10 mouse cellular contexts compared by ENCODE assay signal in the genomic region with DNA sequence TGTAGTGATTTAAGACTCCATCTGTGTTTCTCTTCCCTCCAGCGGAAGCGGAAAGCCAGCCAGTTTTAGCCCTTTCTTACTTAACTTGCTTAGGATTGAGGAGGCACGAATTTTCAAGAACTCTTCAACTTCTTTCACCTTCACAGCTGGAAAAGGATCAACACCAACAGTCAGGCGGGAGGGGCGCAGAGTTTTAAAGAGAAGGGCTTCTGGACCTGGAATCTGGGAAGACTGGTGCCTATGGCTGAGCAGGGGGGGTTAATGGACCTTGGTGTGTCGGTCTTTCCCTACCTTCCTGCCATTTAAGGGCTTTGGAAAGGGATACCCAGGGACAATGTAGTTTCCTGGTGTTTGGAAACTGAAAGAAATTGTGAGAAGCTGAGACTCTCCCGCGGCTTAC. TPM values are rescaled to one million over a fixed set of nuclear protein-coding genes. Genes with fewer than 3 reads are reported as not detected.
DNase-seq lines count a peak whose midpoint lies in the region; ATAC-seq and TF ChIP-seq lines count a peak whose summit lies in the region.
"Had no signal": no experiment of that assay in that cellular context is flagged by ENCODE, and none has a peak within 500 bp of the region (broad histone marks: within the 10 kb centered on the region; RNA-seq: fewer than 3 reads in every experiment).

No protein-coding gene starts in this region.

- no peak for TF ChIP-seq POLR2A in limb, embryonic 14.5 days (IDR thresholded peaks at IDR 0.05; ENCODE audit: borderline replicate concordance, extremely low read depth, insufficient read depth, insufficient read length)

- no peak for TF ChIP-seq EP300 in stomach, postnatal 0 days (optimal IDR thresholded peaks at IDR 0.05)

- no peak overlapping the region for H3K27ac ChIP-seq in stomach, embryonic 14.5 days (ENCODE audit: low read length)
- H3K27ac ChIP-seq in stomach, postnatal 0 days (replicated peaks) = no peak overlapping the region
- H3K27ac ChIP-seq in limb, embryonic 14.5 days (replicated peaks; ENCODE audit: low read depth, low read length) = no peak overlapping the region

- TF ChIP-seq CTCF in stomach, postnatal 0 days (IDR thresholded peaks at IDR 0.05; ENCODE audit: low read depth) = no peak

- no peaks in the 10 kb centered on the region for H3K36me3 ChIP-seq in stomach, embryonic 14.5 days (ENCODE audit: control insufficient read depth, insufficient read depth, low read length)
- no peaks in the 10 kb centered on the region for H3K36me3 ChIP-seq in stomach, postnatal 0 days (ENCODE audit: control insufficient read depth, insufficient read depth, low read length)
- H3K36me3 ChIP-seq in limb, embryonic 14.5 days (ENCODE audit: control insufficient read depth, insufficient read depth, low read length) = no peaks in the 10 kb centered on the region

- no peak overlapping the region for H3K9ac ChIP-seq in stomach, embryonic 14.5 days (replicated peaks; ENCODE audit: low read depth, low read length)
- H3K9ac ChIP-seq in stomach, postnatal 0 days (ENCODE audit: low read length) = no peak overlapping the region
- peak overlapping the region; percentile 34 for H3K9ac ChIP-seq in limb, embryonic 14.5 days (ENCODE audit: low read depth, low read length, severe bottlenecking)

- ATAC-seq in stomach, embryonic 14.5 days (ENCODE audit: insufficient number of reproducible peaks, insufficient read depth, low FRiP score, low read depth) = no peak
- ATAC-seq in stomach, postnatal 0 days (ENCODE audit: low FRiP score, low TSS enrichment) = no peak
- ATAC-seq in limb, embryonic 14.5 days (ENCODE audit: low FRiP score, low read depth) = no peak

- peak overlapping the region; percentile 50; the same call in 1 of the 2 replicates for H3K4me2 ChIP-seq in stomach, embryonic 14.5 days (replicated peaks; ENCODE audit: low read depth, low read length)
- H3K4me2 ChIP-seq in stomach, postnatal 0 days (replicated peaks; ENCODE audit: low read depth) = no peak overlapping the region
- peak overlapping the region; percentile 60 for H3K4me2 ChIP-seq in limb, embryonic 14.5 days (replicated peaks; ENCODE audit: low read depth, low read length, severe bottlenecking)

- 47% methylated on average over 8 of the region's 8 CpGs for WGBS in stomach, embryonic 14.5 days
- WGBS in stomach, postnatal 0 days = 51% methylated on average over 8 of the region's 8 CpGs
- 30% methylated on average over 8 of the region's 8 CpGs for WGBS in limb, embryonic 14.5 days

- peaks cover 7% of the 10 kb centered on the region; the same call in 1 of the 2 replicates for H3K4me1 ChIP-seq in stomach, embryonic 14.5 days (ENCODE audit: control insufficient read depth, insufficient read depth, low read length)
- no peaks in the 10 kb centered on the region; the same call in 1 of the 2 replicates for H3K4me1 ChIP-seq in stomach, postnatal 0 days (replicated peaks; ENCODE audit: control insufficient read depth, insufficient read depth)
- H3K4me1 ChIP-seq in limb, embryonic 14.5 days (ENCODE audit: control insufficient read depth, insufficient read depth, low read length) = peaks cover 10% of the 10 kb centered on the region

- no peaks in the 10 kb centered on the region for H3K9me3 ChIP-seq in stomach, embryonic 14.5 days (ENCODE audit: control insufficient read depth, low read depth, low read length)
- no peaks in the 10 kb centered on the region for H3K9me3 ChIP-seq in stomach, postnatal 0 days (ENCODE audit: control insufficient read depth, low read length)
- H3K9me3 ChIP-seq in limb, embryonic 14.5 days (ENCODE audit: control insufficient read depth, low read length) = no peaks in the 10 kb centered on the region

- DNase-seq in cerebellum, postnatal 10 days = peak; percentile 3
- no peak for DNase-seq in cerebellum, postnatal 36 days
- DNase-seq in stomach, postnatal 0 days (ENCODE audit: low spot score) = no peak
- DNase-seq in limb, embryonic 14.5 days (ENCODE audit: low spot score) = no peak
- DNase-seq in Muller cell, postnatal 12 days (ENCODE audit: inconsistent ontology term) = no peak
- no peak for DNase-seq in urinary bladder, postnatal 25 days (ENCODE audit: low spot score)
- no peak for DNase-seq in yolk sac, embryonic 10.5 days (ENCODE audit: low spot score)
- DNase-seq: kidney, adult 18-20 months had no signal

- no peak overlapping the region for H3K4me3 ChIP-seq in stomach, embryonic 14.5 days (ENCODE audit: low read depth, low read length)
- H3K4me3 ChIP-seq in stomach, postnatal 0 days (ENCODE audit: low read depth, low read length) = no peak overlapping the region
- H3K4me3 ChIP-seq in limb, embryonic 14.5 days (replicated peaks; ENCODE audit: low read length) = peak overlapping the region; percentile 32

- no peaks in the 10 kb centered on the region for H3K27me3 ChIP-seq in stomach, embryonic 14.5 days (ENCODE audit: control insufficient read depth, insufficient read depth, low read length)
- no peaks in the 10 kb centered on the region for H3K27me3 ChIP-seq in stomach, postnatal 0 days (ENCODE audit: control insufficient read depth, insufficient read depth, low read length)
- no peaks in the 10 kb centered on the region for H3K27me3 ChIP-seq in limb, embryonic 14.5 days (ENCODE audit: control insufficient read depth, insufficient read depth, low read length)

RNA-seq across cellular contexts. Expression of a gene that starts 1.0 kb away (rescaled TPM):
- polyA plus RNA-seq in stomach, embryonic 14.5 days (2014; fragmentation: Nextera tagmentation; extraction: Ambion mirVana) = 0.35 and 0.74 TPM in 2 replicates
- 0.81 and 0.90 TPM in 2 replicates for polyA plus RNA-seq in stomach, postnatal 0 days (2015; fragmentation: Nextera tagmentation; extraction: Ambion mirVana)
- 2.0 and 2.2 TPM in 2 replicates for polyA plus RNA-seq in limb, embryonic 14.5 days (2012; rRNA removed)
- 3.6 TPM in 2 replicates for polyA plus RNA-seq in limb, embryonic 14.5 days (2014; fragmentation: Nextera tagmentation; extraction: Ambion mirVana)
- polyA plus RNA-seq: liver, embryonic 16.5 days had no signal

RNA-seq across cellular contexts. Expression of a gene that starts 9.6 kb away (rescaled TPM):
- 0.45 TPM in 1 of 2 replicates, not detected in the other for polyA plus RNA-seq in stomach, embryonic 14.5 days (2014; fragmentation: Nextera tagmentation; extraction: Ambion mirVana)
- polyA plus RNA-seq in stomach, postnatal 0 days (2015; fragmentation: Nextera tagmentation; extraction: Ambion mirVana) = 1.2 and 2.1 TPM in 2 replicates
- polyA plus RNA-seq in limb, embryonic 14.5 days (2012; rRNA removed) = 0.67 and 0.92 TPM in 2 replicates
- polyA plus RNA-seq in limb, embryonic 14.5 days (2014; fragmentation: Nextera tagmentation; extraction: Ambion mirVana) = 0.70 and 0.76 TPM in 2 replicates
- polyA plus RNA-seq: liver, embryonic 16.5 days had no signal

RNA-seq across cellular contexts. Expression of a gene that starts 18.0 kb away (rescaled TPM):
- 0.29 and 0.51 TPM in 2 replicates for polyA plus RNA-seq in stomach, embryonic 14.5 days (2014; fragmentation: Nextera tagmentation; extraction: Ambion mirVana)
- 0.08 and 0.12 TPM in 2 replicates for polyA plus RNA-seq in stomach, postnatal 0 days (2015; fragmentation: Nextera tagmentation; extraction: Ambion mirVana)
- polyA plus RNA-seq in limb, embryonic 14.5 days (2012; rRNA removed) = 0.72 and 1.0 TPM in 2 replicates
- polyA plus RNA-seq in limb, embryonic 14.5 days (2014; fragmentation: Nextera tagmentation; extraction: Ambion mirVana) = 0.26 and 0.43 TPM in 2 replicates
- polyA plus RNA-seq: liver, embryonic 16.5 days had no signal

RNA-seq across cellular contexts. Expression of a gene that starts 22.0 kb away (rescaled TPM):
- polyA plus RNA-seq in stomach, embryonic 14.5 days (2014; fragmentation: Nextera tagmentation; extraction: Ambion mirVana) = 1.2 and 1.9 TPM in 2 replicates
- 69.4 and 82.2 TPM in 2 replicates for polyA plus RNA-seq in stomach, postnatal 0 days (2015; fragmentation: Nextera tagmentation; extraction: Ambion mirVana)
- polyA plus RNA-seq in limb, embryonic 14.5 days (2012; rRNA removed) = 1.2 and 3.0 TPM in 2 replicates
- polyA plus RNA-seq in limb, embryonic 14.5 days (2014; fragmentation: Nextera tagmentation; extraction: Ambion mirVana) = 4.6 and 7.8 TPM in 2 replicates

RNA-seq across cellular contexts. Expression of a gene that starts 50.2 kb away (rescaled TPM):
- not detected in 2 replicates for polyA plus RNA-seq in stomach, embryonic 14.5 days (2014; fragmentation: Nextera tagmentation; extraction: Ambion mirVana)
- polyA plus RNA-seq in stomach, postnatal 0 days (2015; fragmentation: Nextera tagmentation; extraction: Ambion mirVana) = not detected in 2 replicates
- not detected in 2 replicates for polyA plus RNA-seq in limb, embryonic 14.5 days (2012; rRNA removed)
- polyA plus RNA-seq in limb, embryonic 14.5 days (2014; fragmentation: Nextera tagmentation; extraction: Ambion mirVana) = not detected in 2 replicates
- polyA plus RNA-seq: liver, embryonic 16.5 days had no signal

Comparison
In these comparisons a context has a peak if more than half of its experiments do, and no peak if none do; other contexts are left out.
1. DNase-seq: peak in cerebellum, postnatal 10 days (2 of 2); none in cerebellum, postnatal 36 days (0 of 2), stomach, postnatal 0 days (single experiment), limb, embryonic 14.5 days (single experiment), Muller cell, postnatal 12 days (single experiment), urinary bladder, postnatal 25 days (single experiment) and yolk sac, embryonic 10.5 days (single experiment).